Mouse (Mus musculus): ENCODE results near the gene Skap1. TPM values are rescaled to one million over a fixed set of nuclear protein-coding genes. Genes with fewer than 3 reads are reported as not detected.
A peak's percentile ranks its signal among the peaks of the same experiment; 100 is the strongest.

The Skap1 gene
- polyA plus RNA-seq, 1 experiment from 2014 or later: 10.6 TPM

DNA sequence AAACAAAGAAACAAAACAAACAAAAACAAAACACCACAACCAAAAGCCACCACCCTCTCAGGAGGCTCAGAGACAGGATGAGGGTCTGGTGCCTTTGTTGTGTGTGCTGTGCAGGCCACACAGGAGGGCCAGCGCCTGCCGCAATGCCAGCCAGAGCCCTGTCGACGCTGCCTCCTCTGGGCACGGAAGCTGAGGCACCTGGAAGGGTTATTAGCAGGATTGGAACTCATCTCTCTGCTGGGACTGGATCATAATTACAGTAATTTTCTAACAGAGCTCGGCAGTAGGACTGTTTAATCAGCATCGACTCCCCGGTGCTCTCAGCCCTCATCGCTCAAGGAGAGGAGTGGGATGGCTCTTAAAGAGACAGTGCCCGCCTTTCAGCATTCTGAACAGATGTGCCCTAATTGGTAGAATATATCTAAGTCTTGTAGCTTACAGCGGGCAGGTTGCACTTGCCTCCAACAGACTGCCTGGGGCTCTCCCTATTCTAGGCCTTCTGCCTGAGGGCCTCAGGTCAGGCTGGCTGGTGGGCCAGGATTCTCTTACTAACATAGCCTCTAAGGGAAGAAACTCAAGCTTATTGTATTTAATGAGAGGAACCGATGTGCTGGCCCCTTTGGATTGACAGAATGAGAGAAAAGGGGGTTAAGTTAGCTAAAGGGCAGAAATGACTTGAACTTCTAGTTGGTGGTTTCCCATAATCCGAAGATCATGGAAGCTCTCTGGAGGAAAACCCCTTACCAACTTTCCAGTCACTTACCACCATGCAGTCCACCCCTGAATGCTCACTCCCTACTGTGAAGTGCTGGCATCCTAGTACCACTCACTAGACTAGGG, 300.3 kb downstream of the Skap1 start:
- H3K4me1 ChIP-seq: peaks cover 46% of the 10 kb centered on the region

DNA sequence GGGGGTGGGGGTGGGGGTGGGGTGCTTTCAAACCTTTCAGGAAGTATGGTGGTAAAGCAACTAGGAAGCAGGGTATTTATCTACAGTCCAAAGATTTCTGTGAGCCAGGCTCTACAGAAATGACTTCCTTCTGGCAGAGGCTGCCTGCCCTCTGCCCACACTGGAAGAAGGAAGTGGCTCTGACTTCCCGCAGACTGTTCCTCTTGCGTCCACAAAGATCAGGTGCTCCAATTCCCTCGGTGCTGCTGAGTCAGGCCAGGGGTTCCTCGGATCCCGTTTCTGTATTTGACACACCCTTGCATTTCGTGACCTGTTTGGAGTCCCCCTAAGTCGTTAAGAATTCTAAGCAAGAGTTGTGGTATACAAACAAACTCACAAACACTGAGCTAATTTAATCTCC, 301.3 kb downstream of the Skap1 start:
- H3K36me3 ChIP-seq: peaks cover 36% of the 10 kb centered on the region
- no peak overlapping the region for H3K4me2 ChIP-seq
- H3K27me3 ChIP-seq: no peaks in the 10 kb centered on the region
- no peak overlapping the region for H3K4me3 ChIP-seq (replicated peaks)
- H3K4me1 ChIP-seq: peaks cover 46% of the 10 kb centered on the region
- H3K9me3 ChIP-seq (replicated peaks): no peaks in the 10 kb centered on the region
- ATAC-seq (replicated peaks; ENCODE audit: low FRiP score): no peak
- H3K9ac ChIP-seq: no peak overlapping the region
- peak overlapping the region; percentile 68 for H3K27ac ChIP-seq
- WGBS: 66% methylated on average over 7 of the region's 7 CpGs

More for the DNA sequence above, 300.3 kb downstream of the Skap1 start:
- H3K27ac ChIP-seq: peak overlapping the region; percentile 68
- H3K36me3 ChIP-seq: peaks cover 27% of the 10 kb centered on the region
- no peaks in the 10 kb centered on the region for H3K27me3 ChIP-seq
- no peak overlapping the region for H3K4me3 ChIP-seq (replicated peaks)
- ATAC-seq (replicated peaks; ENCODE audit: low FRiP score): no peak
- no peak overlapping the region for H3K9ac ChIP-seq
- 49% methylated on average over 13 of the region's 13 CpGs for WGBS
- H3K9me3 ChIP-seq (replicated peaks): no peaks in the 10 kb centered on the region
- no peak overlapping the region for H3K4me2 ChIP-seq

DNA sequence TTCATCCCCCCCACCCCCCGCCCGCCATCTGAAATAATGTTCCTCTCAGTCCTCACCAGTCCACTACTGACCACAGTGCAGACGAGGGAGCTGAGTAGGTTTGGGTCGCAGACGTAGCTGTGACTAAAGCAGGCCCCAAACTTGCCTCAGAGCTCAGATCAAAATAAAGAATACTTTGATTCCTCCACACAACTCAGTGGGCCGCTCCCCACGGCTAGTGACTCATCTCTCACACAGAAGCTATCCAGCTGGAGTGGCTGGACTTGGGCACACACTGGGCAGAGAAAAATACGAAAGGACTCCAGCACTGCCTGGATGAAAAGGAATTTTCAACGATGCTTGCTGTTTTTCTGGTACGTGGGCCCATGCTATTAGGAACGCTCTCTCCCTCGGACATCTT, 302.2 kb downstream of the Skap1 start:
- H3K9ac ChIP-seq: no peak overlapping the region
- H3K36me3 ChIP-seq: peaks cover 45% of the 10 kb centered on the region
- H3K4me1 ChIP-seq: peaks cover 42% of the 10 kb centered on the region
- H3K4me2 ChIP-seq: no peak overlapping the region
- no peaks in the 10 kb centered on the region for H3K27me3 ChIP-seq
- 77% methylated on average over 12 of the region's 12 CpGs for WGBS
- H3K27ac ChIP-seq: peak overlapping the region; percentile 18; the same call in 1 of the 2 replicates
- no peak overlapping the region for H3K4me3 ChIP-seq (replicated peaks)
- no peaks in the 10 kb centered on the region for H3K9me3 ChIP-seq (replicated peaks)
- no peak for ATAC-seq (replicated peaks; ENCODE audit: low FRiP score)

DNA sequence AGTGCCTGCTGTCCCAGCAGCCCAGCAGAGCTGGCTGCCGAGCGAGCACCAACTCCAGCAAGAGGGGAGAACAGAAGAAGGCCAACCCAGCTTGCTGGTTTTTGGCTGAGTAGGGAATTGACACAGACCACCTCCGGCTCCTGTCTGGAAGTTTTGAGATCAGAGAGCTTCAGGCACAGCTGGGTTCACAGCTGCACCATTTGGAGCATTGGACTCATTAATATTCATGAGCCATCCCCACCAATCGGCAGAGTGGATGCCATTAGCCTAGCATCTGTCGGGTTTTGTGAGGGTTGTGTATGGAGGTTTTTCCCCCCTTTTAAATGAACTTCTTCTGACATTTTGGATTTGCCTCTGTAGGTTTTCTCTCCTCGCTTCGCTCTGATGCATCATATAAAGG, 302.7 kb downstream of the Skap1 start:
- Histone ChIP-seq H3K27ac (peak overlapping the region; percentile 18), H3K4me3 (replicated peaks) (no peak overlapping the region), H3K4me2 (no peak overlapping the region), H3K36me3 (peaks cover 51% of the 10 kb centered on the region), H3K27me3 (no peaks in the 10 kb centered on the region), H3K4me1 (peaks cover 38% of the 10 kb centered on the region), H3K9me3 (replicated peaks) (no peaks in the 10 kb centered on the region), H3K9ac (no peak overlapping the region)
- 45% methylated on average over 7 of the region's 7 CpGs for WGBS
- ATAC-seq (replicated peaks; ENCODE audit: low FRiP score): no peak

DNA sequence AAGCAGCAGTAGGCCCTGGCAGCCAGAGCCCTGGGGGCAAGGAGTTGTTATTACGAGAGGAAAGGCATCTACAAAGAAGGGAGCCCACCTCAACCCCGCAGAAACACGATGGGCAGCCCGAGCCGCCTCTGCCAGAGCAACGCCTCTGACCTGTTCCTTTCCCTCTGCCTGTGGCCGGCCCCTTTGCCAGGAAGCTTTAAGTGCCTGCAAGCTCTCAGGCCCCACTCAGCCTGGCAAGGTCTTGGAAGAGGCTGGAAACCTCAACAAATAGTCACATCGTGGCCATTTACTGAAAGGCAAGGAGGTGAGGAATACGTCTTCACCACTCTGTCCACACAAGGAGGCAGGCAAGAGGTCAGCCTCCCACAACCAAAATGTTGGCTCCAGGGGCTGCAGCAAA, 303.8 kb downstream of the Skap1 start:
- Histone ChIP-seq H3K4me3 (replicated peaks) (no peak overlapping the region), H3K4me2 (no peak overlapping the region), H3K4me1 (peaks cover 28% of the 10 kb centered on the region), H3K9me3 (replicated peaks) (no peaks in the 10 kb centered on the region), H3K27ac (peak overlapping the region; percentile 68), H3K9ac (no peak overlapping the region), H3K36me3 (peaks cover 62% of the 10 kb centered on the region), H3K27me3 (no peaks in the 10 kb centered on the region)
- 49% methylated on average over 9 of the region's 9 CpGs for WGBS
- no peak for ATAC-seq (replicated peaks; ENCODE audit: low FRiP score)

DNA sequence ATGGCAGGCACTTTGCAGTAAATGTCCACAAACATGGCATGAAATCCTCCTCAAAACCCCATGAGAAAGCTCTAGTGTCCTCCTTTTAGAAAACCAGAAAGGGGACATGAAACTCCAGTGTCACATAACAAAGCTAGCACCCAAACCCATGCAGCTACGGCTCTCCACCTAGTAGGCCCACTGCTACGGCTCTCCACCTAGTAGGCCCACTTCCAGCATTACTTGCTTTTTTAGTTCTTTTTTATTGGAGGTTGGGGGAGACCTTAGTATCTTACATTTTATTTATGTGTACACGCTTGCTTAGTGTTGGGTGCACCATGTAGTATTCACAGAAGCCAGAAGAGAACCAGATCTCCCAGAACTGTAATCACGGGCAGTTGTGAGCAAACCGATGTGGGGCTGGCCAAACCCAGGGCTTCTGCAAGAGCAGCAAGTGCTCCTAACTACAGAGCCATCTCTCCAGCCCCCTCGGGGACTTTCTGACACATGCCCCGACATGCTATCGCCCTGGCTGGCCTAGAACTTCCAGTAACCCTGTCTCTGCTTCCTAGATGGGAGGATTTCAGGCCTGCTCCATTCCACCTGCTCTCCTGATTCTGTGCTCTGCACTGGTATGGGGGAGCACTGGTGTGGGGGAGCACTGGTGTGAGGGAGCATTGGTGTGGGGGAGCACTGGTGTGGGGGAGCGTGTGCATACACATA, 307.0 kb downstream of the Skap1 start:
- no peak for ATAC-seq (replicated peaks; ENCODE audit: low FRiP score)
- 95% methylated on average over 9 of the region's 9 CpGs for WGBS
- Histone ChIP-seq H3K4me3 (replicated peaks) (no peak overlapping the region), H3K4me1 (peaks cover 39% of the 10 kb centered on the region), H3K9ac (no peak overlapping the region), H3K27ac (no peak overlapping the region), H3K9me3 (replicated peaks) (no peaks in the 10 kb centered on the region), H3K27me3 (no peaks in the 10 kb centered on the region), H3K36me3 (peaks cover 74% of the 10 kb centered on the region), H3K4me2 (no peak overlapping the region)

DNA sequence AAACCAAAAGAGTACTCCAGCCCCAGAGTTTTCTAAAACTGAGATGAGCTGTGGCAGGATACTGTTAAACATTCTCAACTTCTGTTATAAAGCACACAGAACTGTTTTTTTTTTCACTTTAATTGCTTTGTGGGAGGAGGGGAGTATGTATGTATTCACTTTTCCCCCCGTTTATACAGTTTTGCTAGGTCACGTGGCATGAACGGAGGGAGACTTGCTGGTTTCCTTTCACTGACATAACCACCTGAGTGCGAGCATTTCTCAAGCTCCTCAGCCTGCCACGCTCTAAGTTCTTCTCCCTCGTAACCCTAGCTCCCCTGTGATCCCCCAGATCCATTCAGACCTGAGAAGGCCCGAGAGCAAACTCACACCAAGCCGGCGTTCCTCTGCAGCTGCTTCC, 308.0 kb downstream of the Skap1 start:
- no peaks in the 10 kb centered on the region for H3K9me3 ChIP-seq (replicated peaks)
- H3K4me3 ChIP-seq (replicated peaks): no peak overlapping the region
- no peak overlapping the region for H3K4me2 ChIP-seq
- H3K4me1 ChIP-seq: peaks cover 36% of the 10 kb centered on the region
- no peak overlapping the region for H3K27ac ChIP-seq
- WGBS: 87% methylated on average over 9 of the region's 9 CpGs
- peaks cover 69% of the 10 kb centered on the region for H3K36me3 ChIP-seq
- no peak overlapping the region for H3K9ac ChIP-seq
- ATAC-seq (replicated peaks; ENCODE audit: low FRiP score): no peak
- H3K27me3 ChIP-seq: no peaks in the 10 kb centered on the region

DNA sequence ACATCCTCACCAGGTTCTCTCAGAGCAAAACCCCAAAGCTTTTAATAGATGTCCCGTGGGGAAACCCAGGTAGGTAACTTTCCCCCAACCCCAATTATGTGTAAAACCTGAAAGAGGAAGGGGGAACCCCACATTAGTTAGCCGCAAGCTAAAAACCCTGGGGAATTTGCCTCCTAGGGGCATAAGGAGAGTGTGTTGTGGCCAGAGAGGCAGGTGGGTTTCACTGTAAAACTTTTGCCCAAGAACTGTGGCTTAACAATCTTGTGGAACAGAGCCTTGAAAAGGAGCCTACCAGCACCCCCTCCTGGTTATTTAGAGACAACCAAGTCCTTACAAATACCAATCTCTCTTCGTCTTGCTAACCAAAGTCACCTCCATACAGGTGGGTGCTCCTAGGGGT, 310.1 kb downstream of the Skap1 start:
- H3K27me3 ChIP-seq: no peaks in the 10 kb centered on the region
- WGBS: 73% methylated on average over 3 of the region's 3 CpGs
- H3K4me3 ChIP-seq (replicated peaks): no peak overlapping the region
- H3K36me3 ChIP-seq: peaks cover 49% of the 10 kb centered on the region
- no peak overlapping the region for H3K9ac ChIP-seq
- H3K4me2 ChIP-seq: 0 out of 2 replicates have a peak overlapping the region, but pooled peaks have one; percentile 82
- H3K27ac ChIP-seq: no peak overlapping the region
- H3K4me1 ChIP-seq: peaks cover 24% of the 10 kb centered on the region
- no peaks in the 10 kb centered on the region for H3K9me3 ChIP-seq (replicated peaks)
- ATAC-seq (replicated peaks; ENCODE audit: low FRiP score): no peak

DNA sequence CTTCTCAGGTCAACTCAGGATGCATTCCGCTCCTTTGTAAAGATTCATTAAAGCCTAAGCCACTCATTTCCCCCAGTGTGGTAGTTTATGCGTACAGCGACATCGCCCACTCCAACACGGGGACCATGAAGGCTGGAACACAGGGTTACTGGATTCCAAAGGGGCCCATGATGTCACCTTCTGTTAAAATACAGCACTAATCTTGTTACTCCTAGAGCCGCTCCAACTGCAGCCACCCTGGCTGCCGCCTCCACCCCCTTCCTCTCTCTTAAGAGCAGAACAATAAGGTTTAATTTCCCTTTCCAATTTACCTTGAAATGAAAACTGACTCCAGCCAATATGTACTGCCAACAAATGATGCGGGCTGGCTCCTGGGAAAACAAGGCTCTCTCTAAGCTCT, 310.7 kb downstream of the Skap1 start:
- Histone ChIP-seq H3K27me3 (no peaks in the 10 kb centered on the region), H3K9ac (no peak overlapping the region), H3K9me3 (replicated peaks) (no peaks in the 10 kb centered on the region), H3K4me1 (peaks cover 24% of the 10 kb centered on the region), H3K4me2 (0 out of 2 replicates have a peak overlapping the region, but pooled peaks have one; percentile 82), H3K36me3 (peaks cover 43% of the 10 kb centered on the region), H3K4me3 (replicated peaks) (0 out of 2 replicates have a peak overlapping the region, but pooled peaks have one; percentile 2), H3K27ac (0 out of 2 replicates have a peak overlapping the region, but pooled peaks have one; percentile 34)
- ATAC-seq (replicated peaks; ENCODE audit: low FRiP score): no peak
- WGBS: 60% methylated on average over 8 of the region's 8 CpGs

DNA sequence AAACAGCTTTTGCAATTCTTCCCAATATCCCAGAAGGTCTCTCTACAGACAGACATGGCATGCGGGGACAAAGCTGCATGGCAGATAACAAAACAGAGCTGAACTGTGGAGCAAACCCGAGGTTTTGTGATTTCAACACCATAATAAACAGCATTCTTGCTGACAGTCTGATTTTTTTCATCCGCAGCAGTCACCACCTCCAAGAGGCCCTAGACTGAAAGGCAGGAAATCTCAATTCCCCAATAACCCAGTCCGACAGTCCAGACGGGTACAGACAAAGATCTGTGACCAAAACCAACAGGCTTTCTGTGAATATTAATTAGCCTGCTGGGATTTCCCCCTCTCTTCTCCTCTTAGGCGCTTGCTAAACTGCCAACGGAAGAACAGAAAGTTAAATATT, 311.3 kb downstream of the Skap1 start:
- no peak for ATAC-seq (replicated peaks; ENCODE audit: low FRiP score)
- Histone ChIP-seq H3K9ac (no peak overlapping the region), H3K36me3 (peaks cover 37% of the 10 kb centered on the region), H3K9me3 (replicated peaks) (no peaks in the 10 kb centered on the region), H3K4me3 (replicated peaks) (0 out of 2 replicates have a peak overlapping the region, but pooled peaks have one; percentile 2), H3K4me1 (peaks cover 24% of the 10 kb centered on the region), H3K27ac (no peak overlapping the region), H3K27me3 (no peaks in the 10 kb centered on the region), H3K4me2 (peak overlapping the region; percentile 82; the same call in 1 of the 2 replicates)
- 55% methylated on average over 7 of the region's 7 CpGs for WGBS

DNA sequence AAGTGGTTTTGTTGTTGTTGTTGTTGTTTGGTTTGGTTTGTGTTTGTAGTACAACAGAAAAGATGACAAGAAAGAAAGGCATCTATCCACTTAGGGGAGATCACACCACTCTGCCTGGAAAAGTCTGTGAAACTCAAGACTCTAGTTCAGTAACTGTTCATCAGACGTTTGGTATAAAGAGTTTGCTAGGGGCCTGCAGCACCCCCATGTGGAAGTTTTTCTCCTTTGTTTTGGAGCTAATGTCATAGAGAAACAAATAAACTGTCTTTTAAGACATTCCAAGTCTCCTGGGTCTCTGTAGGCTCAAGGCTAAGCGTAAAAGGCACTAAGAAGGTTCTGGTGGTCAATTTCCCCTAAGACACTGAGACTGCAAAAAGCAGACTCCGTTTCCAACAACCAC, 311.7 kb downstream of the Skap1 start:
- Histone ChIP-seq H3K4me3 (replicated peaks) (peak overlapping the region; percentile 72), H3K27me3 (no peaks in the 10 kb centered on the region), H3K36me3 (peaks cover 33% of the 10 kb centered on the region), H3K4me2 (peak overlapping the region; percentile 82), H3K4me1 (peaks cover 24% of the 10 kb centered on the region), H3K9ac (no peak overlapping the region), H3K9me3 (replicated peaks) (no peaks in the 10 kb centered on the region), H3K27ac (peak overlapping the region; percentile 80; the same call in 1 of the 2 replicates)
- WGBS: 28% methylated on average over 3 of the region's 3 CpGs
- no peak for ATAC-seq (replicated peaks; ENCODE audit: low FRiP score)
